Mouse (Mus musculus) kidney, adult 2 months (tissue): Measurements from ENCODE around the gene Aurkaip1. TPM values are rescaled to one million over a fixed set of nuclear protein-coding genes. Genes with fewer than 3 reads are reported as not detected.

Experiments used
- DNase-seq: peaks from one replicate; pipeline ENCODE4 v3.0.0; 2021
- H3K27ac ChIP-seq: fragments of 200-500 bp; 2 replicates; pipeline ENCODE4 v1.5.1; 2012; ENCODE audit warnings: low read depth, low read length, control low read depth, inconsistent platforms; ENCODE audit not compliant: insufficient read depth
- H3K27me3 ChIP-seq: fragments of 200-500 bp; replicated peaks from 2 replicates; pipeline ENCODE4 v1.6.1; 2012; ENCODE audit warnings: mild to moderate bottlenecking, moderate library complexity, low read length, inconsistent platforms; ENCODE audit not compliant: control insufficient read depth, insufficient read depth
- H3K36me3 ChIP-seq: fragments of 200-500 bp; 2 replicates; pipeline ENCODE4 v1.6.1; 2012; ENCODE audit warnings: mild to moderate bottlenecking, moderate library complexity, low read length, inconsistent platforms; ENCODE audit not compliant: control insufficient read depth, insufficient read depth
- H3K4me1 ChIP-seq: fragments of 200-500 bp; 2 replicates; pipeline ENCODE4 v1.6.1; 2011; ENCODE audit warnings: low read length; ENCODE audit not compliant: control insufficient read depth, insufficient read depth
- H3K4me3 ChIP-seq: fragments of 200-500 bp; 2 replicates; pipeline ENCODE4 v1.5.1; 2011; ENCODE audit warnings: mild to moderate bottlenecking, low read depth, low read length, control low read depth; ENCODE audit not compliant: insufficient read depth
- CTCF ChIP-seq: fragments of 200-500 bp; conservative IDR thresholded peaks from 2 replicates; pipeline ENCODE4 v1.5.1; 2011; ENCODE audit warnings: low read depth, mild to moderate bottlenecking, control low read depth, low read length, moderate library complexity, mixed read lengths; ENCODE audit not compliant: insufficient read depth, insufficient read length
- POLR2A ChIP-seq: fragments of 200-500 bp; IDR thresholded peaks from one replicate; pipeline ENCODE4 v1.6.1; 2011; ENCODE audit warnings: low read depth, low read length, control low read depth
- WGBS: fragments of 180-500 bp; shearing (Covaris S2); methylation state at CpG from one replicate; pipeline ENCODE4 v1.1.7; 2018; 5-methylcytosine and 5-hydroxymethylcytosine counted together
- polyA plus RNA-seq: library from polyadenylated mRNA; depleted of rRNA; stranded (reverse); fragments of >200 nt; gene quantifications from 2 replicates; pipeline ENCODE4 v1.2.3, GENCODE M21; 2012

The Aurkaip1 gene
- polyA plus RNA-seq, 1 experiment: 164 TPM

DNA sequence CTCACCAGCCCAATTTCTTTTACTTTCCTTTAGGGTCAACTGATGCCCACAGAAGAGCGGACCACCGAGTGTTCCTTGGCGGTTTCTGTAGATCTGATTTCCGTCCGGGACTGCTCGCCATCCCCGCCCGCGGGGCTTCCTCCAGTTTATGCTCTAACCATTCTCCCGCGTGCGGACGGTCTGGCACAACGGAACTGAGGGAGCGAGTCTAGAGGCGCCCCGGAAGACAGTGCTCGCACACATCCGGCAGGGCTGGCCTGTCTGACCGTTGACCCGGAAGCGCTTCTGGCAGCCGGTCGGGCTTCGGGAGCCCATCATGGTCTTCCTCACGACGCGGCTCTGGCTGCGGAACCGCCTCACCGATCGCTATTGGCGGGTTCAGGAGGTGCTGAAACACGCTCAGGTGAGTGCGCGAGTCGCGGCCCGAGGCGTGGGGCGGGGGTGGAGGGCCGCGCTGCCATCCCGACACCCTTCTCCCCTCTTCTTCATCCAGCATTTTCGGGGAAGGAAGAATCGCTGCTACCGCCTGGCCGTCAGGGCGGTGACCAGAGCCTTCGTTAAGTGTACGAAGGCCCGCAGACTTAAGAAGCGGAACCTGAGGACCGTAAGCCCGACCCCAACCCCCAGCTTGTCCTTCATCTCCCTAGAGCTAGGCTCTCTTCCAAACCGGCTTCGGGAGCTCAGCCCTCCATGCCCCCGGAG, 27.6 kb upstream of the Aurkaip1 start:
- peak; percentile 97 for DNase-seq
- peak; percentile 68 for TF ChIP-seq POLR2A
- TF ChIP-seq CTCF: no peak
- H3K4me3 ChIP-seq: peak overlapping the region; percentile 95
- peaks cover 9% of the 10 kb centered on the region; the same call in 1 of the 2 replicates for H3K4me1 ChIP-seq
- peak overlapping the region; percentile 60 for H3K27ac ChIP-seq
- WGBS: under 1% methylated on average over 58 of the region's 58 CpGs
- H3K36me3 ChIP-seq: peaks cover under 1% of the 10 kb centered on the region; the same call in 1 of the 2 replicates
- H3K27me3 ChIP-seq: no peaks in the 10 kb centered on the region

- TF ChIP-seq POLR2A: no peak
- TF ChIP-seq CTCF: no peak
- Histone ChIP-seq H3K36me3 (peaks cover 3% of the 10 kb centered on the region; the same call in 1 of the 2 replicates), H3K27ac (no peak overlapping the region), H3K4me1 (peaks cover 9% of the 10 kb centered on the region; the same call in 1 of the 2 replicates), H3K27me3 (no peaks in the 10 kb centered on the region), H3K4me3 (no peak overlapping the region)
- peak; percentile 56 for DNase-seq
- 64% methylated on average over 3 of the region's 3 CpGs for WGBS
These were observed 23.2 kb upstream of the Aurkaip1 start for GRCm38 (mm10) chr4:155807841-155808240.

GRCm38 (mm10) chr4:155811929-155812664, 19.0 kb upstream of the Aurkaip1 start, which contains the start of gene Ccnl2:
Gene Ccnl2 (plus strand): TSS chr4:155812489.
- H3K36me3 ChIP-seq: peaks cover 12% of the 10 kb centered on the region
- peak within 1 kb of the TSS; percentile 88 for H3K4me3 ChIP-seq
- DNase-seq: peak; percentile 97
- under 1% methylated on average over 51 of the region's 60 CpGs for WGBS
- peak within 1 kb of the TSS; percentile 96 for H3K27ac ChIP-seq
- H3K27me3 ChIP-seq: no peaks in the 10 kb centered on the region
- H3K4me1 ChIP-seq: peaks cover 11% of the 10 kb centered on the region
- TF ChIP-seq POLR2A (peak; percentile 42), CTCF (no peak)

- Histone ChIP-seq H3K27ac (peak overlapping the region; percentile 80), H3K4me3 (peak overlapping the region; percentile 88), H3K4me1 (peaks cover 14% of the 10 kb centered on the region), H3K27me3 (no peaks in the 10 kb centered on the region), H3K36me3 (peaks cover 16% of the 10 kb centered on the region)
- DNase-seq: peak; percentile 23
- under 1% methylated on average over 49 of the region's 49 CpGs for WGBS
- no peak for TF ChIP-seq CTCF
- no peak for TF ChIP-seq POLR2A
These were observed 18.3 kb upstream of the Aurkaip1 start for GRCm38 (mm10) chr4:155812665-155813181.

DNA sequence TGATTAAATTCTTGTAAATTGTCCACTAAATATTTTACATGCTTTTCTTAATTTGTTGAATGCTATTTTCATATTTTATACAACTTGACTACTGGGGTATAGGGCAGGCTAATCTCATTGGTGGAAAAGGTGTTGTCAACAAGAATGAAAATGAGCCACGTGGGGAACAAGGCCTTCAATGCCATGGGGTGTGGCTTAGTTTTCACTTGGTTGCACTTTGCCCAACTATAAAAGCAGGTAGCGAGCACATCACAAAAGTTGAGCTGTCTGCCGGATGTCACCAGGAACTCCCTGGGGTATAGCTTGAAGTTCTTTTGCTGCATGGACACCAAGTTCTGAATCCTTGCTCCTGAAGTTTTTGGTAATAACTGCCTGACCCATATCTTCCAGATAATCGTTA, 13.5 kb upstream of the Aurkaip1 start:
- Histone ChIP-seq H3K27me3 (no peaks in the 10 kb centered on the region), H3K4me3 (no peak overlapping the region), H3K27ac (no peak overlapping the region), H3K36me3 (peaks cover 37% of the 10 kb centered on the region), H3K4me1 (peaks cover 14% of the 10 kb centered on the region)
- WGBS: 49% methylated on average over 4 of the region's 4 CpGs
- peak; percentile 53 for DNase-seq
- TF ChIP-seq POLR2A (no peak), CTCF (no peak)

DNA sequence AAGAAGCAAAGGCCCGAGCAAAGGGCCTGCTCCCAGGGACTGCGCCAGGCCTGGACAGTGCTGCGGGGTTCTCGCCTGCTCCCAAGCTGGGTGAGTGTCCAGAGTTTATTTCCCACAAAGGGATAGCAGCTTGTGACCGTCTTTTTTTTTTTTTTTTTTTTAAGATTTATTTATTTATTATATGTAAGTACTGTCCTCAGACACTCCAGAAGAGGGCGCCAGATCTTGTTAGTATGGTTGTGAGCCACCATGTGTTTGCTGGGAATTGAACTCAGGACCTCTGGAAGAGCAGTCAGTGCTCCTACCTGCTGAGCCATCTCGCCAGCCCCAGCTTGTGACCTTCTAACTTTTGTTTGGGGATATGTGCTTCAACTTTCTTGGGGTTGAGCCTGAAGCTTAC, 10.0 kb upstream of the Aurkaip1 start:
- Histone ChIP-seq H3K36me3 (peaks cover 40% of the 10 kb centered on the region), H3K4me1 (peaks cover 3% of the 10 kb centered on the region; the same call in 1 of the 2 replicates), H3K27me3 (no peaks in the 10 kb centered on the region), H3K4me3 (no peak overlapping the region), H3K27ac (no peak overlapping the region)
- DNase-seq: no peak
- TF ChIP-seq POLR2A: no peak
- TF ChIP-seq CTCF: 0 out of 2 replicates have a peak, but pooled peaks have one; percentile 15
- 68% methylated on average over 7 of the region's 7 CpGs for WGBS

- Histone ChIP-seq H3K4me1 (no peaks in the 10 kb centered on the region), H3K27me3 (no peaks in the 10 kb centered on the region), H3K27ac (no peak overlapping the region), H3K36me3 (peaks cover 28% of the 10 kb centered on the region), H3K4me3 (no peak overlapping the region)
- DNase-seq: no peak
- TF ChIP-seq CTCF (no peak), POLR2A (no peak)
- whole genome bisulfite sequencing: 92% methylated on average over 16 of the region's 16 CpGs
These were observed 7.6 kb upstream of the Aurkaip1 start for GRCm38 (mm10) chr4:155823443-155823842.
